In genomic region chr13:109680229-109680628, GRCm38 (mm10) we compare ENCODE assay signal across 28 mouse cellular contexts.
DNase-seq lines count a peak whose midpoint lies in the region; ATAC-seq and TF ChIP-seq lines count a peak whose summit lies in the region.
"Had no signal": no experiment of that assay in that cellular context is flagged by ENCODE, and none has a peak within 500 bp of the region (broad histone marks: within the 10 kb centered on the region; RNA-seq: fewer than 3 reads in every experiment).

No protein-coding gene starts in this region.

- peaks cover 8% of the 10 kb centered on the region; the same call in 1 of the 2 replicates for H3K4me1 ChIP-seq in midbrain, embryonic 11.5 days (ENCODE audit: control insufficient read depth, insufficient read depth, low read length)
- peaks cover 13% of the 10 kb centered on the region for H3K4me1 ChIP-seq in midbrain, embryonic 10.5 days
- H3K4me1 ChIP-seq in liver, embryonic 15.5 days (replicated peaks) = peaks cover 79% of the 10 kb centered on the region
- H3K4me1 ChIP-seq in heart, adult 2 months (ENCODE audit: control insufficient read depth, insufficient read depth, low read length) = no peaks in the 10 kb centered on the region; the same call in 1 of the 2 replicates
- H3K4me1 ChIP-seq: embryonic facial prominence, embryonic 12.5 days; limb, embryonic 15.5 days had no signal

- H3K4me3 ChIP-seq in midbrain, embryonic 11.5 days (ENCODE audit: low read depth, low read length) = no peak overlapping the region
- no peak overlapping the region for H3K4me3 ChIP-seq in midbrain, embryonic 10.5 days
- no peak overlapping the region for H3K4me3 ChIP-seq in liver, embryonic 15.5 days (replicated peaks)
- H3K4me3 ChIP-seq in heart, adult 2 months = no peak overlapping the region
- H3K4me3 ChIP-seq: embryonic facial prominence, embryonic 12.5 days; gastrocnemius, adult 2 months; limb, embryonic 10.5 days; limb, embryonic 15.5 days; lung, embryonic 15.5 days had no signal

- WGBS in midbrain, embryonic 11.5 days = 88% methylated on average over 8 of the region's 8 CpGs
- 93% methylated on average over 8 of the region's 8 CpGs for WGBS in midbrain, embryonic 10.5 days
- 24% methylated on average over 8 of the region's 8 CpGs for WGBS in liver, embryonic 15.5 days (ENCODE audit: insufficient replicate concordance)
- 81% methylated on average over 8 of the region's 8 CpGs for WGBS in heart, adult 2 months

- no peaks in the 10 kb centered on the region for H3K36me3 ChIP-seq in midbrain, embryonic 11.5 days (ENCODE audit: control insufficient read depth, insufficient read depth, low read length)
- no peaks in the 10 kb centered on the region for H3K36me3 ChIP-seq in midbrain, embryonic 10.5 days
- no peaks in the 10 kb centered on the region for H3K36me3 ChIP-seq in liver, embryonic 15.5 days (replicated peaks)
- H3K36me3 ChIP-seq in heart, adult 2 months (ENCODE audit: control insufficient read depth, insufficient read depth, low read length) = no peaks in the 10 kb centered on the region
- H3K36me3 ChIP-seq: embryonic facial prominence, embryonic 12.5 days; limb, embryonic 10.5 days; limb, embryonic 15.5 days; lung, embryonic 15.5 days had no signal

- TF ChIP-seq POLR2A in heart, adult 2 months (IDR thresholded peaks at IDR 0.05; ENCODE audit: insufficient read depth, low read depth, low read length) = no peak

- H3K79me2 ChIP-seq in heart, adult 2 months (replicated peaks; ENCODE audit: control insufficient read depth, insufficient read depth, low read length) = no peaks in the 10 kb centered on the region

- H3K9me3 ChIP-seq in midbrain, embryonic 11.5 days (ENCODE audit: control insufficient read depth, low read length) = no peaks in the 10 kb centered on the region
- H3K9me3 ChIP-seq in midbrain, embryonic 10.5 days (replicated peaks) = no peaks in the 10 kb centered on the region
- no peaks in the 10 kb centered on the region for H3K9me3 ChIP-seq in liver, embryonic 15.5 days (replicated peaks)
- H3K9me3 ChIP-seq: embryonic facial prominence, embryonic 12.5 days; limb, embryonic 10.5 days; limb, embryonic 15.5 days; lung, embryonic 15.5 days had no signal

- intact Hi-C loops in heart, adult 2 months (cut with DNase I) = no loop called here

- H3K27me3 ChIP-seq in midbrain, embryonic 11.5 days (ENCODE audit: control insufficient read depth, insufficient read depth, low read length) = no peaks in the 10 kb centered on the region
- no peaks in the 10 kb centered on the region for H3K27me3 ChIP-seq in midbrain, embryonic 10.5 days (ENCODE audit: low read depth, poor library complexity, severe bottlenecking)
- no peaks in the 10 kb centered on the region for H3K27me3 ChIP-seq in liver, embryonic 15.5 days
- H3K27me3 ChIP-seq in heart, adult 2 months (ENCODE audit: control insufficient read depth, insufficient read depth, low read length) = no peaks in the 10 kb centered on the region
- H3K27me3 ChIP-seq: CH12.LX; embryonic facial prominence, embryonic 12.5 days; limb, embryonic 15.5 days; lung, embryonic 15.5 days had no signal

- no peak for ATAC-seq in midbrain, embryonic 11.5 days (ENCODE audit: low FRiP score)
- peak; percentile 60 for ATAC-seq in liver, embryonic 15.5 days (ENCODE audit: insufficient read depth)
- ATAC-seq in megakaryocyte-erythroid progenitor cell, adult 5-6 weeks (replicated peaks; ENCODE audit: low FRiP score, low TSS enrichment, poor library complexity, severe bottlenecking) = peak; percentile 66
- ATAC-seq: forebrain, embryonic 16.5 days; hindbrain, embryonic 16.5 days; midbrain, embryonic 16.5 days had no signal

- no peak overlapping the region for H3K4me2 ChIP-seq in midbrain, embryonic 11.5 days
- H3K4me2 ChIP-seq in liver, embryonic 15.5 days = peak overlapping the region; percentile 37
- H3K4me2 ChIP-seq: embryonic facial prominence, embryonic 12.5 days; limb, embryonic 15.5 days; lung, embryonic 15.5 days had no signal

- H3K9ac ChIP-seq in midbrain, embryonic 11.5 days (ENCODE audit: low read length) = no peak overlapping the region
- no peak overlapping the region for H3K9ac ChIP-seq in liver, embryonic 15.5 days
- no peak overlapping the region for H3K9ac ChIP-seq in heart, adult 2 months (ENCODE audit: low read depth, low read length)
- H3K9ac ChIP-seq: embryonic facial prominence, embryonic 12.5 days; limb, embryonic 15.5 days; lung, embryonic 15.5 days had no signal

- DNase-seq in midbrain, embryonic 11.5 days (ENCODE audit: low spot score, missing footprints) = peak; percentile 1
- no peak for DNase-seq in midbrain, embryonic 10.5 days (ENCODE audit: low spot score)
- DNase-seq in liver = peak; percentile 69
- no peak for DNase-seq in thymus, adult 18-20 months
- DNase-seq in heart, adult 2 months = no peak
- no peak for DNase-seq in cerebellum, postnatal 25 days
- DNase-seq: adrenal gland, postnatal 25 days; cerebellum, adult 11-12 months; cerebellum, postnatal 14 days; gastrocnemius, adult 2 months; gastrocnemius, postnatal 36 days; heart, postnatal 14 days; kidney, adult 2 months; kidney, postnatal 4 days; layer of hippocampus, postnatal 36 days; lung, postnatal 36 days; right cerebral cortex, postnatal 25 days; spleen, adult 18-20 months had no signal

- TF ChIP-seq EP300 in heart, adult 2 months (IDR thresholded peaks at IDR 0.05; ENCODE audit: insufficient read depth, low read depth, low read length) = no peak

- no peak for TF ChIP-seq CTCF in heart, adult 2 months (IDR thresholded peaks at IDR 0.05)

- no peak overlapping the region for H3K27ac ChIP-seq in midbrain, embryonic 11.5 days (ENCODE audit: low read depth, low read length)
- H3K27ac ChIP-seq in midbrain, embryonic 10.5 days (replicated peaks) = no peak overlapping the region
- peak overlapping the region; percentile 25 for H3K27ac ChIP-seq in liver, embryonic 15.5 days (replicated peaks)
- no peak overlapping the region for H3K27ac ChIP-seq in heart, adult 2 months
- H3K27ac ChIP-seq: embryonic facial prominence, embryonic 12.5 days; gastrocnemius, adult 2 months; limb, embryonic 10.5 days; limb, embryonic 15.5 days; lung, embryonic 15.5 days had no signal

Comparison
In these comparisons a context has a peak if more than half of its experiments do, and no peak if none do; other contexts are left out.
1. DNase-seq: peak in midbrain, embryonic 11.5 days (single experiment) and liver (single experiment); none in midbrain, embryonic 10.5 days (single experiment), thymus, adult 18-20 months (0 of 2), heart, adult 2 months (0 of 2) and cerebellum, postnatal 25 days (0 of 2).